Mouse (Mus musculus) hindbrain, embryonic 11.5 days (tissue): ENCODE results near the gene Atp2b4. TPM values are rescaled to one million over a fixed set of nuclear protein-coding genes. Genes with fewer than 3 reads are reported as not detected.

Experiments used
- ATAC-seq: fragments of 200-750 bp; cut with Nextera tagmentation; 2 replicates; pipeline ENCODE4 v1.8.0; 2017; ENCODE audit warnings: mild to moderate bottlenecking, moderate TSS enrichment, moderate library complexity; ENCODE audit not compliant: low FRiP score
- DNase-seq: peaks from one replicate; pipeline ENCODE4 v3.0.0-alpha.2; 2015; ENCODE audit warnings: low spot score
- H3K27ac ChIP-seq: fragments of 300-500 bp; sonication (generic); 2 replicates; pipeline ENCODE4 v1.5.1; 2014; ENCODE audit warnings: mild to moderate bottlenecking, low read depth, low read length
- H3K27me3 ChIP-seq: fragments of 300-500 bp; sonication (generic); 2 replicates; pipeline ENCODE4 v1.6.1; 2014; ENCODE audit warnings: mild to moderate bottlenecking, low read length, moderate library complexity, mixed read lengths; ENCODE audit not compliant: control insufficient read depth, insufficient read depth
- H3K36me3 ChIP-seq: fragments of 300-500 bp; sonication (generic); 2 replicates; pipeline ENCODE4 v1.6.1; 2014; ENCODE audit warnings: mild to moderate bottlenecking, low read length, moderate library complexity, mixed read lengths; ENCODE audit not compliant: control insufficient read depth, insufficient read depth
- H3K4me1 ChIP-seq: fragments of 300-500 bp; sonication (generic); replicated peaks from 2 replicates; pipeline ENCODE4 v1.6.1; 2014; ENCODE audit warnings: low read length, mixed read lengths; ENCODE audit not compliant: control insufficient read depth, insufficient read depth
- H3K4me2 ChIP-seq: fragments of 300-500 bp; sonication (generic); replicated peaks from 2 replicates; pipeline ENCODE4 v1.6.1; 2014; ENCODE audit warnings: mild to moderate bottlenecking, low read depth, low read length
- H3K4me3 ChIP-seq: fragments of 300-500 bp; sonication (generic); 2 replicates; pipeline ENCODE4 v1.5.1; 2014; ENCODE audit warnings: low read depth, low read length
- H3K9ac ChIP-seq: fragments of 300-500 bp; sonication (generic); 2 replicates; pipeline ENCODE4 v1.6.1; 2014; ENCODE audit warnings: low read depth, low read length
- H3K9me3 ChIP-seq: fragments of 300-500 bp; sonication (generic); 2 replicates; pipeline ENCODE4 v1.6.1; 2016; ENCODE audit warnings: low read length; ENCODE audit not compliant: control insufficient read depth
- WGBS: fragments of 180-500 bp; shearing (Covaris S2); extraction: QIAGEN DNeasy Blood & Tissue Kit; methylation state at CpG from one replicate; pipeline ENCODE4 v1.1.7; 2014; 5-methylcytosine and 5-hydroxymethylcytosine counted together
- polyA plus RNA-seq: library from polyadenylated mRNA; unstranded; fragments of >200 nt; fragmentation: Nextera tagmentation; extraction: Ambion mirVana; gene quantifications from 2 replicates; pipeline ENCODE4 v1.2.1, GENCODE M21; 2014

The Atp2b4 gene
- polyA plus RNA-seq, 1 experiment from 2014 or later, result 15.3 TPM

GRCm38 (mm10) chr1:133808020-133808419 is 7.2 kb upstream of the Atp2b4 start:
- Histone ChIP-seq H3K36me3 (no peaks in the 10 kb centered on the region), H3K4me2 (no peak overlapping the region), H3K9ac (no peak overlapping the region), H3K27ac (no peak overlapping the region), H3K27me3 (no peaks in the 10 kb centered on the region), H3K9me3 (no peaks in the 10 kb centered on the region), H3K4me3 (no peak overlapping the region), H3K4me1 (no peaks in the 10 kb centered on the region)
- DNase-seq, result no peak
- WGBS, result 86% methylated on average over 8 of the region's 8 CpGs
- no peak for ATAC-seq

- H3K9ac ChIP-seq, result no peak overlapping the region
- H3K4me1 ChIP-seq, result peaks cover 20% of the 10 kb centered on the region; the same call in 1 of the 2 replicates
- H3K27ac ChIP-seq, result no peak overlapping the region
- H3K4me2 ChIP-seq, result no peak overlapping the region
- H3K27me3 ChIP-seq, result peaks cover 8% of the 10 kb centered on the region
- no peaks in the 10 kb centered on the region for H3K9me3 ChIP-seq
- ATAC-seq, result no peak
- DNase-seq, result no peak
- no peak overlapping the region for H3K4me3 ChIP-seq
- H3K36me3 ChIP-seq, result no peaks in the 10 kb centered on the region
- WGBS, result 85% methylated on average over 5 of the region's 5 CpGs
These were observed 902 bp upstream of the Atp2b4 start for GRCm38 (mm10) chr1:133801743-133802142.

- peak overlapping the region; percentile 47 for H3K4me3 ChIP-seq
- peak; percentile 37; the same call in 1 of the 2 replicates for ATAC-seq
- peak overlapping the region; percentile 87 for H3K4me2 ChIP-seq
- no peaks in the 10 kb centered on the region for H3K9me3 ChIP-seq
- peaks cover 8% of the 10 kb centered on the region for H3K27me3 ChIP-seq
- no peaks in the 10 kb centered on the region for H3K36me3 ChIP-seq
- H3K4me1 ChIP-seq, result peaks cover 20% of the 10 kb centered on the region; the same call in 1 of the 2 replicates
- DNase-seq, result no peak
- 0% methylated on average over 16 of the region's 16 CpGs for WGBS
- no peak overlapping the region for H3K27ac ChIP-seq
- peak overlapping the region; percentile 32; the same call in 1 of the 2 replicates for H3K9ac ChIP-seq
These were observed 329 bp downstream of the Atp2b4 start for GRCm38 (mm10) chr1:133800512-133800911.

- peak overlapping the region; percentile 47 for H3K4me3 ChIP-seq
- peak overlapping the region; percentile 87 for H3K4me2 ChIP-seq
- no peak for ATAC-seq
- H3K9me3 ChIP-seq, result no peaks in the 10 kb centered on the region
- H3K27me3 ChIP-seq, result peaks cover 8% of the 10 kb centered on the region
- peak; percentile 55 for DNase-seq
- WGBS, result 3% methylated on average over 21 of the region's 21 CpGs
- no peaks in the 10 kb centered on the region for H3K36me3 ChIP-seq
- H3K4me1 ChIP-seq, result peaks cover 20% of the 10 kb centered on the region; the same call in 1 of the 2 replicates
- no peak overlapping the region for H3K27ac ChIP-seq
- no peak overlapping the region; the same call in 1 of the 2 replicates for H3K9ac ChIP-seq
These were observed 975 bp downstream of the Atp2b4 start for GRCm38 (mm10) chr1:133799686-133800445.

GRCm38 (mm10) chr1:133798821-133799415 is 1.9 kb downstream of the Atp2b4 start:
- Histone ChIP-seq H3K4me1 (peaks cover 20% of the 10 kb centered on the region; the same call in 1 of the 2 replicates), H3K27ac (no peak overlapping the region), H3K9ac (no peak overlapping the region), H3K4me2 (peak overlapping the region; percentile 87), H3K4me3 (no peak overlapping the region; the same call in 1 of the 2 replicates), H3K9me3 (no peaks in the 10 kb centered on the region), H3K27me3 (peaks cover 8% of the 10 kb centered on the region), H3K36me3 (no peaks in the 10 kb centered on the region)
- ATAC-seq (no peak), DNase-seq (no peak)
- WGBS, result 71% methylated on average over 1 of the region's 1 CpGs

- Histone ChIP-seq H3K4me1 (peaks cover 22% of the 10 kb centered on the region; the same call in 1 of the 2 replicates), H3K9ac (no peak overlapping the region), H3K4me3 (0 out of 2 replicates have a peak overlapping the region, but pooled peaks have one; percentile 4), H3K36me3 (no peaks in the 10 kb centered on the region), H3K9me3 (no peaks in the 10 kb centered on the region), H3K4me2 (peak overlapping the region; percentile 87; the same call in 1 of the 2 replicates), H3K27me3 (peaks cover 8% of the 10 kb centered on the region), H3K27ac (no peak overlapping the region)
- 19% methylated on average over 9 of the region's 9 CpGs for WGBS
- no peak for ATAC-seq
- no peak for DNase-seq
These were observed 2.6 kb downstream of the Atp2b4 start for GRCm38 (mm10) chr1:133797979-133798820.

- Histone ChIP-seq H3K9ac (no peak overlapping the region), H3K36me3 (no peaks in the 10 kb centered on the region), H3K4me1 (peaks cover 22% of the 10 kb centered on the region; the same call in 1 of the 2 replicates), H3K27ac (no peak overlapping the region), H3K27me3 (peaks cover 8% of the 10 kb centered on the region), H3K4me2 (no peak overlapping the region; the same call in 1 of the 2 replicates), H3K9me3 (no peaks in the 10 kb centered on the region), H3K4me3 (no peak overlapping the region)
- DNase-seq (no peak), ATAC-seq (no peak)
- WGBS, result 55% methylated on average over 1 of the region's 1 CpGs
These were observed 3.4 kb downstream of the Atp2b4 start for GRCm38 (mm10) chr1:133797327-133797978.

GRCm38 (mm10) chr1:133793646-133794045 is 7.2 kb downstream of the Atp2b4 start:
- Histone ChIP-seq H3K4me2 (no peak overlapping the region), H3K9me3 (no peaks in the 10 kb centered on the region), H3K27ac (no peak overlapping the region), H3K9ac (no peak overlapping the region), H3K4me1 (peaks cover 10% of the 10 kb centered on the region; the same call in 1 of the 2 replicates), H3K4me3 (no peak overlapping the region), H3K36me3 (no peaks in the 10 kb centered on the region), H3K27me3 (no peaks in the 10 kb centered on the region)
- 55% methylated on average over 1 of the region's 1 CpGs for WGBS
- DNase-seq (no peak), ATAC-seq (no peak)
